Mouse (Mus musculus) common myeloid progenitor, adult 5-6 weeks (primary cell): ENCODE results near the gene Atxn1. TPM values are rescaled to one million over a fixed set of nuclear protein-coding genes. Genes with fewer than 3 reads are reported as not detected.

Experiments
- ATAC-seq: replicated peaks from 2 replicates; pipeline ENCODE4 v1.8.0; 2016; ENCODE audit warnings: low read depth, mild to moderate bottlenecking, moderate TSS enrichment, inconsistent platforms; ENCODE audit not compliant: poor library complexity, severe bottlenecking
- total RNA-seq: library from RNA; stranded (forward); fragments of 200-1000, 187-1606 nt; gene quantifications from 2 replicates; pipeline ENCODE4 v1.2.3, GENCODE M21; 2017

The Atxn1 gene
- total RNA-seq, 1 experiment from 2014 or later: 9.0 TPM

DNA sequence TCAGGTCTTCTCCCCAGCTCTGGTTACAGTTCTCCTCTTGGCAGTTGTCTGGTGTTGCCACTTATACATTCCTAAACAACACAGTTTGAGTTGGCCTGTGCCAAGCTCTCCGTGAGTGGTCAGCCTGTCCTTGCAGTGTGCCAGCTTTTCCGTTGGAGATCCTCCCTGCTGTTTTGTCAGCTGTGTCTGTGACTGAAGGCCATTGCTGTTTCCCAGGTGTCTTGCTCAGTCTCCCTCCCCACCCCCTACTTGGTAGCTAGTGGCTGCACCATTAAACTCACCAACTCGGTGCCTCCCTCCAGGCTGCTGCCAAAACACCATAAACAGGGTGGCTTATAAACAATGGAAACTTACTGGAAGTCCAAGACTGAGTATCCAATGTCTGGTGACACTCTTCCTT is 440.5 kb downstream of the Atxn1 start:
- ATAC-seq: no peak

- ATAC-seq: no peak
These were observed 448.1 kb downstream of the Atxn1 start for GRCm38 (mm10) chr13:45516501-45517393.

DNA sequence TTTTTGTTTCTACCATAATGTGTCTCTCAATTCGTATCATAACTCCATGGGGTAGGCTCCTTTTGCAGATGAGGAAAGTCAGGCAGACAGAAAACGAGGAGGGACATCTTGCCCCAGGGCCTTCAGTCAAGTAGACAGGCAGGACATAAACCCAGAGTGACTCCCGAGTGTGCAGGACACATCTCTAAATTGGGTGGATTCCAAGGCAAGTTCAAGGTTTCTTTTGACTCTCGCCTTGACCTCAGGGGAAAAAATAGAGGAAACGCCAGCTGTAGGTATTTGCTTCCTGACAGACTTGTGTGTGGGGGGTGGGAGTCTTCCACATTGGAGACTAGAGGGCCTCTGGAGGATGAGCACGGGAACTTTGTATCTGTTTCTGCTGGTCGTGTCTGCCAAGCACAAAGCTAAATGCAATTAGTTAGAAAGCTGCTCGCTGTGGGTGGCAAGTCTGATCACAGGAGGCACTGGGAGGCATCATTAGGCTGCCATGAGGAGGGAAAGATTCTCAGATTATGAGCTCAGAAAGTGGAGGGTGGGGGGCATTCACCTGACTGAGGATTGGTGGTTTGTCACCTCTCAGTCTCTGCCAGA is 449.9 kb downstream of the Atxn1 start:
- no peak for ATAC-seq

GRCm38 (mm10) chr13:45514115-45514514 is 450.7 kb downstream of the Atxn1 start:
- ATAC-seq: no peak

GRCm38 (mm10) chr13:45513009-45513984 is 451.5 kb downstream of the Atxn1 start:
- ATAC-seq: peak; percentile 3; the same call in 1 of the 2 replicates

DNA sequence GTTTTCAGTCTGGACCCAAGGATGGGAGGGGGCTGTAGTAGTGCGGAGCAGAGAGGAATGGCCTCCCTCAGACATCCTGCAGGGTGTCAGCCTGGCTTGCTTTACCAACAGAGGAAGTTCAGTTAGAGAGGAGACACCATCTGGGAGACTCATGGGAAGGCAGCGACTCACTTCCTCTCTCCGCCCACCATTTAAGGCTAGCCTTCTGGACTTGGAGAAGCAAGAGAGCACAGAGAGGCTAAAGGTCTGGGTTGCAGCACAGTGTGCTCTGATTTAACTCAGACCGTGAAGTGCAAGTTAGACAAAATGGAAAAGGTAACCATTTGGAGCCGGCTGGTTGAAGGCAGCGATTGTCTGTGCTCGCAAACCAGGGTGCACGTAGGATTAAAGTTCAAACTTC is 452.3 kb downstream of the Atxn1 start:
- peak; percentile 47 for ATAC-seq

- ATAC-seq: peak; percentile 17
These were observed 452.9 kb downstream of the Atxn1 start for GRCm38 (mm10) chr13:45511706-45512435.

DNA sequence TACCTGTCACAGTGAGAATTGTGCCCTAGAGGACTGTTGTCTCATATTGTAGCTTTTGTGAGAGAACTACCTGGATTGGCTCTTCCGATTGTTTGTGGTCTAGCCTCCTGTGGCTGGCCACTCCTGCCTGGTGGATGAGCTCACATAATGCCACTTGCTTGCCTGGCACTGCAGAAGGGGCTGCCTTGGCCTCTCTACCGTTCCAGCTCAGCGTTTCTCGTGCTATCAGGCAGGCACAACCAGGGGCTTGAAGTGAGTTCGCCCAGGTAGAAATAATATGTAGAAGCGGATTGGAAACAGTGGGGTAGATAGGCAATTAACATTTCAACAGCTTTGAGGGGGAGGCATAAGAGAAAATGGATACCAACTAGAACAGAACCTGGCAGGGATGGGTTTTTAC is 455.4 kb downstream of the Atxn1 start:
- ATAC-seq: no peak

DNA sequence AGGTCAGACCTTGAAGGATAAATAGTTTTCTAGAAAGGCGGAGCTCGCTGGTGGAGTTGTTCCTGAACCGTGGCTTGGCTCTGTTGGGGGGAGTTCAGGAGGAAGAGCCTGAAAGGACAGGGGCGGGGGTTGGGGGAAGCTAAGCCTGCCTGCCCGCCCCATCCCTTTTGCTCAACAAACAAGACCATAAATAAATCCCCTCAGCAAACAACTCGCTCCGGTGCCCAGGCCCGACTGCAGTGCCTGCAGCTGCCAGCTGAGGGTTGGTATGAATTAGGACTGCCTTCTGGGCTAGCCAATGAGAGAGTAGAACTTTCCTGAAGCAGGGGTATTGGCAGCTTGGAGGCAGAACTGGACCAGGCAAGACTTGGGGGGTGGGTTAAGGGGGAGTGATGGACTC is 456.3 kb downstream of the Atxn1 start:
- peak; percentile 45 for ATAC-seq

- peak; percentile 57 for ATAC-seq
These were observed 457.3 kb downstream of the Atxn1 start, which contains the start of gene Gmpr for GRCm38 (mm10) chr13:45507274-45508229. Gene Gmpr, plus strand, starts transcription at chr13:45507444.

DNA sequence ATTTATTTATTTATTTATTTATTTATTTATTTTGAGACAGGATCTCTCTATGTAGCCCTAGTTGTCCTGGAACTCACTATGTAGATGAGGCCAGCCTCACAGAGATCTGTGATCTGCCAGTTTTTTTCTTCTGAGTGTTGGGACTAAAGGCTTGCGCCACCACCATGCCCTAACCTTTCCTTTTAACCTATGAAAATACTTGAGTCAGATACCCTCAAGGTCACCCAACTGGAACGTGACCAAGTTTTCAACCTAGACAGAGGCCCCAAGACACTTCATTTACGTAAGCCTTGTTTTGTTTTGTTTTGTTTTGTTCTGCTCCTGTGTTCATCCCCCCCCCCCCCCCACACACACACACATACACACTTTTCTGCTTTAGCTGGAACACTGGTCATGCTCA is 459.3 kb downstream of the Atxn1 start:
- no peak for ATAC-seq

- ATAC-seq: no peak
These were observed 462.0 kb downstream of the Atxn1 start for GRCm38 (mm10) chr13:45502791-45503190.

GRCm38 (mm10) chr13:45499906-45500305 is 464.9 kb downstream of the Atxn1 start:
- no peak; the same call in 1 of the 2 replicates for ATAC-seq
